Mouse (Mus musculus): ENCODE results near the gene Tsc22d1.

- TF ChIP-seq POLR2A (IDR thresholded peaks at IDR 0.05; ENCODE audit: low read depth, low read length), result no peak
- no peak for TF ChIP-seq CTCF (conservative IDR thresholded peaks at IDR 0.05; ENCODE audit: insufficient read depth, insufficient read length, low read depth, low read length)
These were observed 6.0 kb downstream of the Tsc22d1 start for GRCm38 (mm10) chr14:76420726-76421125.
